ENCODE assay signal across 18 mouse cellular contexts in genomic region chr13:112393356-112393755, GRCm38 (mm10).
DNase-seq lines count a peak whose midpoint lies in the region; ATAC-seq and TF ChIP-seq lines count a peak whose summit lies in the region.
"Had no signal": no experiment of that assay in that cellular context is flagged by ENCODE, and none has a peak within 500 bp of the region (broad histone marks: within the 10 kb centered on the region; RNA-seq: fewer than 3 reads in every experiment).

No protein-coding gene starts in this region.

- no peak overlapping the region for H3K9ac ChIP-seq in liver, embryonic 16.5 days (ENCODE audit: low read depth, low read length)
- no peak overlapping the region for H3K9ac ChIP-seq in liver, embryonic 12.5 days
- H3K9ac ChIP-seq in stomach, postnatal 0 days (ENCODE audit: low read length), result no peak overlapping the region
- H3K9ac ChIP-seq: embryonic facial prominence, embryonic 12.5 days; forebrain, embryonic 13.5 days; forebrain, embryonic 15.5 days; forebrain, postnatal 0 days had no signal

- ATAC-seq in liver, embryonic 16.5 days (ENCODE audit: low read depth), result peak; percentile 70
- ATAC-seq in liver, embryonic 12.5 days, result no peak
- ATAC-seq in stomach, postnatal 0 days (ENCODE audit: low FRiP score, low TSS enrichment), result peak; percentile 77
- ATAC-seq: forebrain, embryonic 13.5 days; forebrain, embryonic 15.5 days; forebrain, postnatal 0 days had no signal

- H3K9me3 ChIP-seq in liver, embryonic 16.5 days (replicated peaks; ENCODE audit: control insufficient read depth, low read length), result no peaks in the 10 kb centered on the region
- H3K9me3 ChIP-seq in liver, embryonic 12.5 days (replicated peaks), result no peaks in the 10 kb centered on the region
- no peaks in the 10 kb centered on the region for H3K9me3 ChIP-seq in stomach, postnatal 0 days (ENCODE audit: control insufficient read depth, low read length)
- H3K9me3 ChIP-seq: embryonic facial prominence, embryonic 10.5 days; embryonic facial prominence, embryonic 12.5 days; forebrain, embryonic 13.5 days; forebrain, embryonic 15.5 days had no signal

- WGBS in liver, embryonic 16.5 days (ENCODE audit: insufficient replicate concordance), result 58% methylated on average over 2 of the region's 2 CpGs
- 72% methylated on average over 2 of the region's 2 CpGs for WGBS in liver, embryonic 12.5 days (ENCODE audit: insufficient replicate concordance)
- 64% methylated on average over 2 of the region's 2 CpGs for whole genome bisulfite sequencing in stomach, postnatal 0 days

- no peak for TF ChIP-seq EP300 in stomach, postnatal 0 days (optimal IDR thresholded peaks at IDR 0.05)

- H3K27me3 ChIP-seq in liver, embryonic 16.5 days (ENCODE audit: control insufficient read depth, insufficient read depth, low read depth, low read length), result no peaks in the 10 kb centered on the region
- 0 out of 2 replicates have a peak, but pooled peaks cover 3% of the 10 kb centered on the region for H3K27me3 ChIP-seq in liver, embryonic 12.5 days (replicated peaks)
- H3K27me3 ChIP-seq in stomach, postnatal 0 days (ENCODE audit: control insufficient read depth, insufficient read depth, low read length), result no peaks in the 10 kb centered on the region
- H3K27me3 ChIP-seq: embryonic facial prominence, embryonic 12.5 days; forebrain, embryonic 13.5 days; forebrain, embryonic 15.5 days had no signal

- no peak overlapping the region for H3K27ac ChIP-seq in liver, embryonic 16.5 days (ENCODE audit: low read length)
- no peak overlapping the region for H3K27ac ChIP-seq in liver, embryonic 12.5 days
- H3K27ac ChIP-seq in stomach, postnatal 0 days (replicated peaks), result no peak overlapping the region
- H3K27ac ChIP-seq: embryonic facial prominence, embryonic 12.5 days; forebrain, embryonic 13.5 days; forebrain, embryonic 15.5 days had no signal

- H3K4me2 ChIP-seq in liver, embryonic 16.5 days (ENCODE audit: low read depth, low read length), result no peak overlapping the region
- H3K4me2 ChIP-seq in liver, embryonic 12.5 days, result no peak overlapping the region
- no peak overlapping the region for H3K4me2 ChIP-seq in stomach, postnatal 0 days (replicated peaks; ENCODE audit: low read depth)
- H3K4me2 ChIP-seq: embryonic facial prominence, embryonic 12.5 days; forebrain, embryonic 13.5 days; forebrain, embryonic 15.5 days had no signal

- H3K4me3 ChIP-seq in liver, embryonic 16.5 days (ENCODE audit: low read depth, low read length), result no peak overlapping the region
- no peak overlapping the region for H3K4me3 ChIP-seq in liver, embryonic 12.5 days
- no peak overlapping the region for H3K4me3 ChIP-seq in stomach, postnatal 0 days (ENCODE audit: low read depth, low read length)
- H3K4me3 ChIP-seq: embryonic facial prominence, embryonic 10.5 days; embryonic facial prominence, embryonic 12.5 days; forebrain, embryonic 13.5 days; forebrain, embryonic 15.5 days had no signal

- peak; percentile 29 for DNase-seq in stomach, postnatal 0 days (ENCODE audit: low spot score)
- peak; percentile 27 for DNase-seq in yolk sac, embryonic 10.5 days (ENCODE audit: low spot score)
- no peak for DNase-seq in adrenal gland, postnatal 25 days
- DNase-seq: adrenal gland, adult 2 months; adrenal gland, postnatal 10 days; adrenal gland, postnatal 36 days; cerebellum, adult 11-12 months; cerebellum, adult 2 months; cerebellum, adult 9-10 months; cerebellum, postnatal 10 days; cerebellum, postnatal 25 days; forebrain, postnatal 0 days had no signal

- H3K36me3 ChIP-seq in liver, embryonic 16.5 days (ENCODE audit: control insufficient read depth, insufficient read depth), result no peaks in the 10 kb centered on the region
- no peaks in the 10 kb centered on the region for H3K36me3 ChIP-seq in liver, embryonic 12.5 days
- H3K36me3 ChIP-seq in stomach, postnatal 0 days (ENCODE audit: control insufficient read depth, insufficient read depth, low read length), result no peaks in the 10 kb centered on the region
- H3K36me3 ChIP-seq: embryonic facial prominence, embryonic 10.5 days; embryonic facial prominence, embryonic 12.5 days; forebrain, embryonic 15.5 days had no signal

- no peaks in the 10 kb centered on the region for H3K4me1 ChIP-seq in liver, embryonic 16.5 days (ENCODE audit: control insufficient read depth, low read depth, low read length)
- no peaks in the 10 kb centered on the region for H3K4me1 ChIP-seq in liver, embryonic 12.5 days
- H3K4me1 ChIP-seq in stomach, postnatal 0 days (replicated peaks; ENCODE audit: control insufficient read depth, insufficient read depth), result no peaks in the 10 kb centered on the region
- H3K4me1 ChIP-seq: embryonic facial prominence, embryonic 12.5 days; forebrain, embryonic 15.5 days had no signal

- peak; percentile 8; the same call in 1 of the 2 replicates for TF ChIP-seq CTCF in stomach, postnatal 0 days (IDR thresholded peaks at IDR 0.05; ENCODE audit: low read depth)
